Comparison of ENCODE assay signal across 23 mouse cellular contexts in the genomic region with DNA sequence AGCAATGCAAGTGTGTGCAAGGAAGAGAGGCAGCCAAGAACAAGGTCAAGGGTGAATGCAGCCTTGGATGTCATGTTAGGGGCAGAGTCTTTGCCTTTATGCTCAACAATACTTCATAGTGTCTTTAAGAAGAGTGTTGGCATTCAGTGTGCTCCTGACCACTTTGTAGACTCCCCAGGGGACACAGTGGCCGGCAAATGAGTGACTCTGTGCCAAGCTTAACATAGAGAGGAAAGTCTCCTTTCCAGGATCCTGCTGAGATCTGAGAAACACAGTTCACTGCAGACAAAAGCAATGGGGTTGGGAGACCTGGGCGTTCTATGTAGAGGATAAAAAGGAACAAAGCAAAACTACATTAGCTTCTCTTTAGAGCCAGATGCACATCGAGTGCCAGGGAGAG.
A peak's percentile ranks its signal among the peaks of the same experiment; 100 is the strongest.
DNase-seq lines count a peak whose midpoint lies in the region; ATAC-seq and TF ChIP-seq lines count a peak whose summit lies in the region.
"Had no signal": no experiment of that assay in that cellular context is flagged by ENCODE, and none has a peak within 500 bp of the region (broad histone marks: within the 10 kb centered on the region; RNA-seq: fewer than 3 reads in every experiment).

No protein-coding gene starts in this region.

- no peaks in the 10 kb centered on the region for H3K27me3 ChIP-seq in hindbrain, postnatal 0 days (ENCODE audit: insufficient read depth, low read length)
- H3K27me3 ChIP-seq in hindbrain, embryonic 11.5 days (ENCODE audit: control insufficient read depth, insufficient read depth, low read length) = no peaks in the 10 kb centered on the region
- H3K27me3 ChIP-seq: embryonic facial prominence, embryonic 12.5 days; embryonic facial prominence, embryonic 15.5 days; forebrain, embryonic 15.5 days; intestine, embryonic 15.5 days; kidney, embryonic 15.5 days had no signal

- no peaks in the 10 kb centered on the region for H3K4me1 ChIP-seq in hindbrain, postnatal 0 days (ENCODE audit: insufficient read depth, low read length)
- H3K4me1 ChIP-seq in hindbrain, embryonic 11.5 days (replicated peaks; ENCODE audit: control insufficient read depth, insufficient read depth, low read length) = no peaks in the 10 kb centered on the region
- H3K4me1 ChIP-seq: forebrain, embryonic 15.5 days; intestine, embryonic 15.5 days had no signal

- H3K36me3 ChIP-seq in hindbrain, postnatal 0 days (ENCODE audit: insufficient read depth, low read length) = no peaks in the 10 kb centered on the region
- H3K36me3 ChIP-seq in hindbrain, embryonic 11.5 days (ENCODE audit: control insufficient read depth, insufficient read depth, low read length) = no peaks in the 10 kb centered on the region
- H3K36me3 ChIP-seq: embryonic facial prominence, embryonic 12.5 days; embryonic facial prominence, embryonic 15.5 days; forebrain, embryonic 15.5 days; intestine, embryonic 15.5 days; kidney, embryonic 15.5 days had no signal

- no peak for TF ChIP-seq POLR2A in brain, embryonic 14.5 days (IDR thresholded peaks at IDR 0.05; ENCODE audit: borderline replicate concordance, extremely low read depth, insufficient read depth, insufficient read length, poor library complexity, severe bottlenecking)

- no peak overlapping the region for H3K27ac ChIP-seq in hindbrain, postnatal 0 days
- no peak overlapping the region for H3K27ac ChIP-seq in hindbrain, embryonic 11.5 days (ENCODE audit: low read depth, low read length)
- H3K27ac ChIP-seq: embryonic facial prominence, embryonic 12.5 days; embryonic facial prominence, embryonic 15.5 days; forebrain, embryonic 15.5 days; heart, adult 2 months; hindbrain, embryonic 14.5 days; intestine, embryonic 15.5 days; kidney, embryonic 15.5 days had no signal

- peak; percentile 42 for DNase-seq in cerebellum, adult 9-11 months
- no peak for DNase-seq in cerebellum, adult 8-10 months
- DNase-seq in hindbrain, postnatal 0 days (ENCODE audit: low spot score) = peak; percentile 23
- no peak for DNase-seq in hindbrain, embryonic 11.5 days (ENCODE audit: low spot score)
- peak; percentile 3 for DNase-seq in ZHBTc4 (ENCODE audit: low read depth, low spot score)
- DNase-seq in brain, embryonic 14.5 days (ENCODE audit: low read depth) = peak; percentile 39
- no peak for DNase-seq in layer of hippocampus, postnatal 10 days (ENCODE audit: low spot score in 2 of 2)
- DNase-seq: adrenal gland, adult 8-10 months; adrenal gland, postnatal 25 days; cerebellum, adult 11-12 months; cerebellum, postnatal 14 days; gastrocnemius, postnatal 25 days; heart, adult 2 months; kidney, adult 11 months; kidney, adult 8-10 months had no signal

- 29% methylated on average over 3 of the region's 3 CpGs for WGBS in hindbrain, postnatal 0 days
- 55% methylated on average over 3 of the region's 3 CpGs for WGBS in hindbrain, embryonic 11.5 days

- H3K4me3 ChIP-seq in hindbrain, postnatal 0 days (ENCODE audit: low read length) = no peak overlapping the region
- H3K4me3 ChIP-seq in hindbrain, embryonic 11.5 days (ENCODE audit: low read depth, low read length) = no peak overlapping the region
- H3K4me3 ChIP-seq: embryonic facial prominence, embryonic 12.5 days; embryonic facial prominence, embryonic 15.5 days; forebrain, embryonic 15.5 days; heart, adult 2 months; intestine, embryonic 15.5 days; kidney, embryonic 15.5 days had no signal

- no peaks in the 10 kb centered on the region for H3K9me3 ChIP-seq in hindbrain, postnatal 0 days (ENCODE audit: low read length)
- H3K9me3 ChIP-seq in hindbrain, embryonic 11.5 days (ENCODE audit: control insufficient read depth, low read length) = no peaks in the 10 kb centered on the region
- H3K9me3 ChIP-seq: embryonic facial prominence, embryonic 12.5 days; embryonic facial prominence, embryonic 15.5 days; forebrain, embryonic 15.5 days; intestine, embryonic 15.5 days; kidney, embryonic 15.5 days had no signal

- no peak overlapping the region for H3K4me2 ChIP-seq in hindbrain, postnatal 0 days (ENCODE audit: low read depth, low read length)
- no peak overlapping the region for H3K4me2 ChIP-seq in hindbrain, embryonic 11.5 days (replicated peaks; ENCODE audit: low read depth, low read length)
- H3K4me2 ChIP-seq: embryonic facial prominence, embryonic 12.5 days; embryonic facial prominence, embryonic 15.5 days; forebrain, embryonic 15.5 days; heart, embryonic 11.5 days; hindbrain, embryonic 14.5 days; intestine, embryonic 15.5 days; kidney, embryonic 15.5 days had no signal

- no peak for ATAC-seq in hindbrain, postnatal 0 days
- ATAC-seq in hindbrain, embryonic 11.5 days (ENCODE audit: low FRiP score) = no peak
- ATAC-seq: CD4-positive, CD25-positive, alpha-beta regulatory T cell, adult 4 months; forebrain, embryonic 15.5 days; intestine, embryonic 15.5 days had no signal

- no peak overlapping the region for H3K9ac ChIP-seq in hindbrain, postnatal 0 days (replicated peaks; ENCODE audit: low read length)
- H3K9ac ChIP-seq in hindbrain, embryonic 11.5 days (ENCODE audit: low read depth, low read length) = no peak overlapping the region
- H3K9ac ChIP-seq: embryonic facial prominence, embryonic 12.5 days; embryonic facial prominence, embryonic 15.5 days; forebrain, embryonic 15.5 days; hindbrain, embryonic 14.5 days; intestine, embryonic 15.5 days; kidney, embryonic 15.5 days had no signal

- no peak for TF ChIP-seq CTCF in hindbrain, postnatal 0 days (IDR thresholded peaks at IDR 0.05; ENCODE audit: low read depth)
- TF ChIP-seq CTCF in brain, embryonic 14.5 days (IDR thresholded peaks at IDR 0.05; ENCODE audit: borderline replicate concordance, extremely low read depth, insufficient read depth, insufficient read length) = no peak

Comparison
In these comparisons a context has a peak if more than half of its experiments do, and no peak if none do; other contexts are left out.
1. DNase-seq: peak in cerebellum, adult 9-11 months (single experiment), hindbrain, postnatal 0 days (single experiment), ZHBTc4 (single experiment) and brain, embryonic 14.5 days (single experiment); none in cerebellum, adult 8-10 months (single experiment), hindbrain, embryonic 11.5 days (single experiment) and layer of hippocampus, postnatal 10 days (0 of 2).